Mouse (Mus musculus) gastrocnemius, adult 18-20 months (tissue): ENCODE data around the gene Socs1. TPM values are rescaled to one million over a fixed set of nuclear protein-coding genes. Genes with fewer than 3 reads are reported as not detected.

Source experiments
- DNase-seq: peaks from one replicate; pipeline ENCODE4 v3.0.0; 2021; ENCODE audit warnings: low spot score
- total RNA-seq, 2 experiments: library from RNA; stranded (reverse); gene quantifications; 2 replicates each; pipeline ENCODE4 v1.2.3; 2021

Socs1 gene
- total RNA-seq, 2 experiments from 2014 or later, result 0.21 to 0.52 TPM

- no peak for DNase-seq
These were observed 21.6 kb downstream of the Socs1 start for GRCm38 (mm10) chr16:10763540-10764264.

- no peak for DNase-seq
These were observed 22.7 kb downstream of the Socs1 start for GRCm38 (mm10) chr16:10762569-10763180.

- DNase-seq, result peak; percentile 40
These were observed 24.2 kb downstream of the Socs1 start for GRCm38 (mm10) chr16:10761182-10761581.

GRCm38 (mm10) chr16:10756168-10756567 is 29.2 kb downstream of the Socs1 start:
- DNase-seq, result no peak

- no peak for DNase-seq
These were observed 30.6 kb downstream of the Socs1 start for GRCm38 (mm10) chr16:10754521-10755296.

GRCm38 (mm10) chr16:10749824-10750223 is 35.5 kb downstream of the Socs1 start:
- DNase-seq, result no peak

- no peak for DNase-seq
These were observed 36.1 kb downstream of the Socs1 start for GRCm38 (mm10) chr16:10749226-10749625.

GRCm38 (mm10) chr16:10741082-10741481 is 44.3 kb downstream of the Socs1 start:
- DNase-seq, result no peak

- peak; percentile 48 for DNase-seq
These were observed 45.4 kb downstream of the Socs1 start for GRCm38 (mm10) chr16:10739854-10740398.

- peak; percentile 41 for DNase-seq
These were observed 46.5 kb downstream of the Socs1 start for GRCm38 (mm10) chr16:10738866-10739265.

- peak; percentile 41 for DNase-seq
These were observed 47.8 kb downstream of the Socs1 start for GRCm38 (mm10) chr16:10737571-10737970.

- DNase-seq, result no peak
These were observed 49.0 kb downstream of the Socs1 start for GRCm38 (mm10) chr16:10736364-10736763.

GRCm38 (mm10) chr16:10735781-10736180 is 49.6 kb downstream of the Socs1 start:
- peak; percentile 46 for DNase-seq

- no peak for DNase-seq
These were observed 52.9 kb downstream of the Socs1 start for GRCm38 (mm10) chr16:10732421-10732820.

Other genes with a start within 250 kb of the Socs1 start
- gene Dexi, start 242.5 kb downstream of the Socs1 start, total RNA-seq, result 10 to 100 TPM; 48.8 to 50.3 TPM
- gene Clec16a, start 240.2 kb downstream of the Socs1 start, total RNA-seq, result 10 to 100 TPM; 64.0 to 67.3 TPM
- not detected for gene Tnp2, start 3.1 kb upstream of the Socs1 start, total RNA-seq
- not detected for gene Prm3, start 5.4 kb upstream of the Socs1 start, total RNA-seq
- gene Prm2, start 10.6 kb upstream of the Socs1 start, total RNA-seq, result not detected
- not detected for gene Prm1, start 20.3 kb upstream of the Socs1 start, total RNA-seq
- gene Gm11172, start 27.4 kb upstream of the Socs1 start, total RNA-seq, result not detected
- gene Rmi2, start 49.5 kb upstream of the Socs1 start, total RNA-seq, result 1 to 10 TPM in 1 of 2 experiments, under 1 TPM in 1; 0.95 to 1.5 TPM